Mouse (Mus musculus): Measurements from ENCODE around the gene Card6. TPM values are rescaled to one million over a fixed set of nuclear protein-coding genes. Genes with fewer than 3 reads are reported as not detected.

Gene Card6
- polyA plus RNA-seq (2012; rRNA removed), result 0.84 and 0.90 TPM in 2 replicates

DNA sequence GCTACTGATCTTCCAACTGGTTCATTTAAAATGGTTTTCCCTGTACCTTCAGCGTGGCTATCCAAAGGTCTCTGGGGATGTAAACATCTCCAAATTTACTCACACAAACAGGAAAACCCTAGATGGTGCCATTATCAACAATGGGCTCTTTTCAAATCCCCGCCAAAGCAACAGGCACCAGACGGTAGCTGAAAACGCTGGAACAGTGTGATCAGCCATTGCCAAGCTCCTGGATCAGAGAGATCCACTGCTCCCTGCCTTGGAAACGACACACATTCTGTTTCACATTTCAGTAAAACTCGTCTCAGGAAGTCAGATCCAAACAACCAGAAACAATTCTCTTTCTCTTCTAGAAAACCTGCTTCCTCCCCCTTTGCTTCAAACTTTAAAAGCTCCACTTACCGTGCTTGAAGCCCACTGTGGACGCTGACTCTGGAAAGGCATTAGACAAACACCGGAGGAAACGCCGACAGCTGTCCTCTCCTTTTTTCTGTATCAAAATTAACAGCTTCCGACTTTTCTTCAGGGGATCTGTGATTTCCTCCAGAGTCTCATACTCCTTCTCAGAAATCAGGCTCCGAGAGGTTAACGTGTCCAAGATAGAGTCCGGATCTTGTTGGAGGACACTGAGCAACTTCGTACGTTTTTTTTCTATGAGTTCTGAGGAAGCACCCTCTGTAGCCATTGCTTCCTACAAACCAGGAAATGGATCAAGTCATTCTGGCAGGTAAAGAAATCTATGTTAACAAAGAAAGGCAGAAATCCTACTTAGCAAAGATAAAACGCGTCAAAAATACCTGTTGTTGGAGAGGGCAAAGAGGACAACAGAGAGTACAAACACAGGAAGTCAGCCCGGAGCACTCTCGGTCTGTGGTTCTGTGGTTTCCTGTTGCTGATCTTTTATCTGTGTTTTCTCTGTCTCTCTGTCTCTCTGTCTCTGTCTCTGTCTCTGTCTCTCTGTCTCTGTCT is at the start of gene Card6:
Gene Card6, minus strand, starts transcription at position 854 of the 969 bp plus-strand sequence.
- DNase-seq (ENCODE audit: extremely low spot score in 1 of 2, low spot score in 1 of 2), result no peak

GRCm38 (mm10) chr15:5157386-5157785 is 49.0 kb upstream of the Card6 start:
- DNase-seq (ENCODE audit: extremely low spot score in 1 of 2, low spot score in 1 of 2), result no peak

DNA sequence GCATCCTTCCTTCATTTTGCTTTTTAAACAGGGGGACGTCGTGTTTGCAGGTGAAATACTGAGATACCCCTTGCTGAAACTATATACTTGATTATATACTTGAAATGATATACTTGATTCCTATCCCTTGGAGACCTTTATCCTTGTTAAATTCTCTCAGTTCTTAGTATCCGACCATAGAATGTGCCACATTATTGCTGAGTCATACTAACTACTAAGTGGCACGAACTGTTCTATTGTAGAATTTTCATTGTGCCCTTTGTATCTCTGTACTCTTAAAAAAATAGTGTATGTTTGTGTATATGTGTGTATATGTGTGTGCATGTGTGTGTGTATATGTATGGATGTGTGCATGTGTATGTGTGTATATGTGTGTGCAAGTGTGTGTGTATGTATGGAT is 48.0 kb upstream of the Card6 start:
- DNase-seq (ENCODE audit: extremely low spot score in 1 of 2, low spot score in 1 of 2), result no peak

DNA sequence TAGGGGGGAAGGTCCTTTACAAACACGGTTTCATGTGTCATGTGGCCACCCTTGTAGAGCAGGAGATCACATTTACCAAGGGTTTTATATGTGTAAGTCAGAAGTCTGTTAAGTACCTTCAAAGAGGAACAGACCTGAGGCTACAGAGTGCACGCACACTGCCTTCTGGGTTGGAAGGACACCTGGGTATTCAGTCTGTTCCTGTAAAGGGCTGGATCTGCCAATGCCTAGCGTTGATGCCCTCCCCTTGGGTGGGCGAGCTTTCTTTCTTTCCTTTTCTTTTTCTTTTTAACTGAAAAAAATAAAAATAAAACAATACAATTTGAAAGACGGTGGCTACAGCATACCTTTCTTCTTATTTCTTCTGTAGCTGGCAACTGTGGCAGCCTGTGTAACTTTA is 46.8 kb upstream of the Card6 start:
- no peak for DNase-seq (ENCODE audit: extremely low spot score in 1 of 2, low spot score in 1 of 2)

DNA sequence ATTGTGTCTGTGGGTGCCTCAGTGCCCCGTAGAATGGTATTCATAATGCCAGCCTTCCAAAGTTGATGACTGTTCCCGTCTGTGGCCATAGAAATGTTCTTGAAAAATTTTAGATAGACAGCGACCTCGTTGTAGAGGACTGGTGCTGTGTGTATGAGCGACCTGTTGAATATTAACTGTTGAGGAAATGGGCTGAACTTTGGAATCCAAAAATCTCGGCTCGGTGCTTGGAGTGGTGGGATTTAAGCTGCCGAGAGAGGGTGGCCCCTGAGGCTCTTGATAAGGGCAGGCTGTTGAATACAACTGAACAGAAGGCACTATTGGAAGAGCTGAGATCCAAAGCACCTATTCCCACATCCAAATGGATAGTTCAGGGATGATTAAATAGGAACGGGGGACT is 46.3 kb upstream of the Card6 start:
- no peak for DNase-seq (ENCODE audit: extremely low spot score in 1 of 2, low spot score in 1 of 2)

- DNase-seq (ENCODE audit: extremely low spot score in 1 of 2, low spot score in 1 of 2), result no peak
Observed at GRCm38 (mm10) chr15:5152171-5152570, 43.8 kb upstream of the Card6 start.

- no peak for DNase-seq (ENCODE audit: extremely low spot score in 1 of 2, low spot score in 1 of 2)
Observed at GRCm38 (mm10) chr15:5149187-5149586, 40.8 kb upstream of the Card6 start.

- DNase-seq (ENCODE audit: extremely low spot score in 1 of 2, low spot score in 1 of 2), result no peak
Observed at GRCm38 (mm10) chr15:5145196-5145945, 37.0 kb upstream of the Card6 start.

- DNase-seq (ENCODE audit: extremely low spot score in 1 of 2, low spot score in 1 of 2), result peak in 1 of 2 experiments; percentile 34
Observed at GRCm38 (mm10) chr15:5144021-5144778, 35.9 kb upstream of the Card6 start.

DNA sequence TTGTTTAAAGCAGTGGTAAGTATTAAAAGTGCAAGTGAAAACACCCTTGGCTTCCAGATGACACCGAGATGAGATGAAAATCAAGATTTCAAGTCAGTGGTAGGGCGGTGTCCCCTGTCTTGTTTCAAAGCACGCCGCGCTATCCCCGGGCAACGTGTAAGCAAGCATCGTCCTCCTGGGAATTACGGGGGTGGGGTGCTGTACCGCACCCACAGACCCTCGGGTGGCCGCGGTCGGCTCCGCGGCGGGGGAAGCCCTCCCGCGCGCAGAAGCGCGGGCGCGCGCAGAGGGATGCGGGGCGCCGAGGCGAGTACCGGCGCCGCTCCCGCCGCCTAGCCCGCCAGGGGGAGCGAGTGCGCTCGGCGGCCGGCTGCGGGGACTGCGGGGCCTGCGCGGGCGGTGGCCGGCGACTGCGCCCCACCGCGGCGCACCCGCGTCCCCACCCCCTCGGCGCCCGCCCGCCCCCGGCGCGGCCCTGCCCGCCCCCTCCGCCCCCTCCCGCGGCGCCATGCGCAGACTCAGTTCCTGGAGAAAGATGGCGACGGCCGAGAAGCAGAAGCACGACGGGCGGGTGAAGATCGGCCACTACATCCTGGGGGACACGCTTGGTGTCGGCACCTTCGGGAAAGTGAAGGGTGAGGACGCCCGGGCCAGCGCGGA is 35.2 kb upstream of the Card6 start, which contains the start of gene Prkaa1:
Gene Prkaa1, plus strand, starts transcription at position 501 of the 660 bp plus-strand sequence.
- peak in 1 of 2 experiments; percentile 62 for DNase-seq (ENCODE audit: extremely low spot score in 1 of 2, low spot score in 1 of 2)

- no peak for DNase-seq (ENCODE audit: extremely low spot score in 1 of 2, low spot score in 1 of 2)
Observed at GRCm38 (mm10) chr15:5142714-5143113, 34.4 kb upstream of the Card6 start.

DNA sequence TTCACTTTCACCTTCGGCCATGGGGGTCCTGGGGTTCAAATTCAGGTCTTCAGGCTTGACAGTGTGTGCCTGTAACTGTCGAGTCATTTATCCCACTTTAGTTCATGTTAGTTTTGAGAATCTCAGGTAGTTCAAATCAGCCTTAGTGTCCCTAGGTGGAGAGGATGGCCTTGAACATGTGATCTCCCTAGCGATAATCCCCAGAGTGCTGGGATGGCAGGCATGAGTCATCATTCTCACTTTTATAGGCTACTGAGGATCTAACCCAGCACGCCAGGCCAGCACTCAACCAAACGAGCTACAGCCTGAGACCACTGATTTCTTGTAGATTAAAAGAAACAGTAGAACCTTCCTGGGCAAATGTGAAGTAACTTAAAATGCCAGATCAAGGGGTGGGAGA is 33.7 kb upstream of the Card6 start:
- DNase-seq (ENCODE audit: extremely low spot score in 1 of 2, low spot score in 1 of 2), result no peak

DNA sequence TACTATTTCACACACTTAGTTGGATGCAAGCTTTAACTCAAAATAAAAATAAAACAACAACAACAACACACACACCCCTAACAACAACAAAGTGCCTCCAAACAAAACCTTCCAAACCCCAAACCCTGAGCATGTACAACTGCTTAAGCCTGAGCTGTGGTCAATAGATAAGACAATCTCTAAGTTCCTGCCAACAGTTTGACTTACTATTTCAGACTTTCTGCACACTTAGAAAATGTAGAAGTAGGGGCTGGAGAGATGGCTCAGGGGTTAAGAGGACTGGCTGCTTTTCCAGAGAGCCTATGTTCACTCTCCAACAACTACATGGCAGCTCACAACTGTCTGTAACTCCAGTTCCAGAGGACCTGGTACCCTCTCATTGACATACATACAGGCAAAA is 32.0 kb upstream of the Card6 start:
- no peak for DNase-seq (ENCODE audit: extremely low spot score in 1 of 2, low spot score in 1 of 2)

DNA sequence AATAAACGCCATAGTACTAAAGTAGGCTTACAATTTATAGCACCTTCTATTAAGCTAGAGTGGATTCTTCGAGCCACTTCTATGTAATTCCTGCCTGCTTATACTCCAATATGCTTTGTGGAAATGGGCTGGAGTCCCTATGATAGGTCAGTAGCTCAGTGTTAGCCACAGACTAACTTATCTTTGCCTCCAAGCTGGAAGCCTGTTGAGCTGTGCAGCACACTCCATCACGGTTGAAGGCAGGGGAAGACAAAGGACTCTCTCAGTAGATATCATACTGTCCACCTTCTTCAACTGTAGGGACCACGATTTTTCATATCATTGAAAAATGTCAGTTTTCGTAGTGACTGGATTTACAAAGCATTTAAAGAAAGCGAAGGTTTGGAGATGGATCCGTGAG is 31.5 kb upstream of the Card6 start:
- DNase-seq (ENCODE audit: extremely low spot score in 1 of 2, low spot score in 1 of 2), result no peak

GRCm38 (mm10) chr15:5139366-5139765 is 31.0 kb upstream of the Card6 start:
- DNase-seq (ENCODE audit: extremely low spot score in 1 of 2, low spot score in 1 of 2), result no peak

DNA sequence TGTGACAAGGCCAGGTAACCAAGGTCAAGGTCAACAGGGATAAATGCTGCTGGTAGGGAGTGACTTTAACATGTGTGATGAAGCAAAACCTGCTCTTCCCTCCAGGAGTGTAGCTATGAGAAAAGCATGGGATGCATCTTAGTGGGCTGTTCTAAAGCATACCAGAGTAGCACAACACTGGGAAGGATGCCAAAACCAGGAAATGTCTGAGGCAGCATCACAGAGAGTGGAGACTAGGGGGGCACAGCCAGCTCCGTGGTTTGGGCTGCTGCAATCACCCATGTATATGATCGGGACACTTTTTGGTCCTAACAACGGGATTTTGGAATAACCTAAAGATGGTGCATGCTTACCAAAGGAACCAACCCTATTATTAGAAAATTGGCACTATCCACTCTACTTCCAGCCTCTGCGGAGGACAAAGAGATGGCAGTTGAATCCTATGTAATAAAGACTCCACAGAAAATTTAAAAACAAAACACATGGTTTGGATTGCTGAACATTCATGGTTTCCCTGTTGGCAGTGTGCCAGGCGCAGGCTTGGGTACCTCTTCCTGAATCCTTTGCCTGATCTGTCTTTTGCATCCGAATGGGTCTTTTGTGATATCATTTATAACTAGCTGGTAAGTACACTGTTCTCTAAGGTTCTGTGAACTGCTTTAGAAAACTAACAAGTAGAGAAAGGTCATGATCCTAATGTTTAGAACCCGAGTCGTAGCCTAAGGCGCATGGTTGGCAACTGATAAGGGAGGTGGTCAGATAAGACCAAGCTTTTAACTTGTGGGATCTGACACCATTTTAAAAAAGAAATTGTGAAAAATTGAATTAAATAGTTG is 29.9 kb upstream of the Card6 start:
- DNase-seq (ENCODE audit: extremely low spot score in 1 of 2, low spot score in 1 of 2), result no peak

DNA sequence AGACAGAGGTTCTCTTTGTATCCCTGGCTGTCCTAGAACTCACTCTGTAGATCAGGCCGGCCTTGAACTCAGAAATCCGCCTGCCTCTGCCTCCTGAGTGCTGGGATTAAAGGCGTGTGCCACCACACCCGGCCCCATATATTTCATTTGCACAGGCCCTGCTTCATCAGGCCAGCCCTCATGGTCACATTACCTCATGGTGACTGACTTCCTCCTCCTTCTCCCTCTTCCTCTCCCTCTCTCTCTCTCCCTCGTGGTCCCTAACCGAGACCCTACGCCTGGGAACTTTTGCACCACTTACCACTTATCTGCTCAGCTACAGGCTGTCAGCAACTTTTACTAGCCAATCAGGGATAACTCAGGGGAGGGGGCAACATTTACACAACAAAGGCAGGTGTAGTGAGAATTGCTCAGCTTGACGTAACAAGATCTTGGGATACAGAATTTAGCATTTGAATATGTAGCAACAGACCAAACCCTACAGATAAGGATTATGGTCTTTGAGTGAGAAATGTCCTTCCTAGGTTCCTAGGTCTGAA is 26.7 kb upstream of the Card6 start:
- no peak for DNase-seq (ENCODE audit: extremely low spot score in 1 of 2, low spot score in 1 of 2)

GRCm38 (mm10) chr15:5134179-5134578 is 25.8 kb upstream of the Card6 start:
- DNase-seq (ENCODE audit: extremely low spot score in 1 of 2, low spot score in 1 of 2), result no peak

DNA sequence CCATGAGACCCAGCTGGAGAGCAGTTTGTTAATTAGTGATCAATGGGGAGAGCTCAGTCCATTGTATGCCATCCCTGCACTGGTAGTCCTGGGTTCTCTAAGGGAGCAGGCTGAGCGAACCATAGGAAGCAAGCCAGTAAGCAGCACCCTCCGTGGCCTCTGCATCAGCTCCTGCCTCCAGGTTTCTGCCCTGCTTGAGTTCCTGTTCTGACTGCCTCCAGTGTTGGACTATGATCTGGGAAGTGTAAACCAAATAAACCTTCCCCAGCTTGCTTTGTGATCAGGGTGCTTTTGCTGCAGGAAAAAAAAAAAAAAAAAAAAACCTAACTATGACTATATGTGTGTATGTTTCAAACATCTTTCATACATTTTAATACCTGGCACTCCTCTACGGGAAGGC is 25.0 kb upstream of the Card6 start:
- DNase-seq (ENCODE audit: extremely low spot score in 1 of 2, low spot score in 1 of 2), result no peak
